Mouse (Mus musculus): ENCODE results near the gene Erbb2. TPM values are rescaled to one million over a fixed set of nuclear protein-coding genes. Genes with fewer than 3 reads are reported as not detected.
"Not testable (repeated sequence)": the region's sequence is repeated elsewhere in the genome, so short reads cannot be mapped to it uniquely, and the experiment has no call there.

The Erbb2 gene
- polyA plus RNA-seq, 1 experiment from 2014 or later = 48.3 TPM

GRCm38 (mm10) chr11:98382405-98382804 lies 29.9 kb upstream of the Erbb2 start:
- H3K27ac ChIP-seq (replicated peaks; ENCODE audit: low read depth, low read length); H3K4me2 ChIP-seq (ENCODE audit: low read depth, low read length); ATAC-seq (ENCODE audit: low read depth); H3K9ac ChIP-seq (ENCODE audit: low read depth, low read length); H3K4me3 ChIP-seq (ENCODE audit: low read depth, low read length); H3K4me1 ChIP-seq (ENCODE audit: control insufficient read depth, insufficient read depth, low read length); H3K9me3 ChIP-seq (ENCODE audit: control insufficient read depth, low read length); DNase-seq (ENCODE audit: low spot score): not testable (repeated sequence)
- Histone ChIP-seq H3K36me3 (ENCODE audit: control insufficient read depth, insufficient read depth, low read length) (peaks cover 37% of the 10 kb centered on the region), H3K27me3 (replicated peaks; ENCODE audit: control insufficient read depth, insufficient read depth, low read length) (peaks cover 30% of the 10 kb centered on the region)
- 38% methylated on average over 2 of the region's 2 CpGs for WGBS

- no peak for DNase-seq (ENCODE audit: low spot score)
Observed at GRCm38 (mm10) chr11:98383261-98384030, 28.8 kb upstream of the Erbb2 start, which contains the start of gene Tcap. Tcap (plus strand) TSS chr11:98383811.

GRCm38 (mm10) chr11:98384216-98384615 lies 28.1 kb upstream of the Erbb2 start:
- peaks cover 45% of the 10 kb centered on the region for H3K27me3 ChIP-seq (replicated peaks; ENCODE audit: control insufficient read depth, insufficient read depth, low read length)
- no peak overlapping the region for H3K27ac ChIP-seq (replicated peaks; ENCODE audit: low read depth, low read length)
- DNase-seq (ENCODE audit: low spot score) (no peak), ATAC-seq (ENCODE audit: low read depth) (no peak)
- H3K9me3 ChIP-seq (ENCODE audit: control insufficient read depth, low read length) = no peaks in the 10 kb centered on the region
- H3K9ac ChIP-seq (ENCODE audit: low read depth, low read length) = no peak overlapping the region
- H3K4me1 ChIP-seq (ENCODE audit: control insufficient read depth, insufficient read depth, low read length) = no peaks in the 10 kb centered on the region
- 66% methylated on average over 17 of the region's 20 CpGs for WGBS
- no peak overlapping the region for H3K4me3 ChIP-seq (ENCODE audit: low read depth, low read length)
- peaks cover 19% of the 10 kb centered on the region for H3K36me3 ChIP-seq (ENCODE audit: control insufficient read depth, insufficient read depth, low read length)
- no peak overlapping the region for H3K4me2 ChIP-seq (ENCODE audit: low read depth, low read length)

More at GRCm38 (mm10) chr11:98383261-98384030, 28.8 kb upstream of the Erbb2 start, which contains the start of gene Tcap:
- Histone ChIP-seq H3K4me2 (ENCODE audit: low read depth, low read length) (no peak within 1 kb of the TSS), H3K36me3 (ENCODE audit: control insufficient read depth, insufficient read depth, low read length) (peaks cover 26% of the 10 kb centered on the region), H3K4me1 (ENCODE audit: control insufficient read depth, insufficient read depth, low read length) (no peaks in the 10 kb centered on the region), H3K27ac (replicated peaks; ENCODE audit: low read depth, low read length) (no peak within 1 kb of the TSS), H3K27me3 (replicated peaks; ENCODE audit: control insufficient read depth, insufficient read depth, low read length) (peaks cover 40% of the 10 kb centered on the region), H3K9me3 (ENCODE audit: control insufficient read depth, low read length) (no peaks in the 10 kb centered on the region), H3K4me3 (ENCODE audit: low read depth, low read length) (no peak within 1 kb of the TSS), H3K9ac (ENCODE audit: low read depth, low read length) (no peak within 1 kb of the TSS)
- 50% methylated on average over 14 of the region's 14 CpGs for WGBS
- ATAC-seq (ENCODE audit: low read depth) = no peak

GRCm38 (mm10) chr11:98384721-98385637 lies 27.3 kb upstream of the Erbb2 start:
- WGBS = 66% methylated on average over 8 of the region's 8 CpGs
- Histone ChIP-seq H3K27ac (replicated peaks; ENCODE audit: low read depth, low read length) (no peak overlapping the region), H3K4me1 (ENCODE audit: control insufficient read depth, insufficient read depth, low read length) (no peaks in the 10 kb centered on the region), H3K27me3 (replicated peaks; ENCODE audit: control insufficient read depth, insufficient read depth, low read length) (peaks cover 45% of the 10 kb centered on the region), H3K4me2 (ENCODE audit: low read depth, low read length) (no peak overlapping the region), H3K4me3 (ENCODE audit: low read depth, low read length) (no peak overlapping the region), H3K9me3 (ENCODE audit: control insufficient read depth, low read length) (no peaks in the 10 kb centered on the region), H3K36me3 (ENCODE audit: control insufficient read depth, insufficient read depth, low read length) (peaks cover 11% of the 10 kb centered on the region), H3K9ac (ENCODE audit: low read depth, low read length) (no peak overlapping the region)
- DNase-seq (ENCODE audit: low spot score) = no peak
- no peak for ATAC-seq (ENCODE audit: low read depth)

- no peak for DNase-seq (ENCODE audit: low spot score)
- WGBS = 62% methylated on average over 21 of the region's 25 CpGs
- peaks cover 49% of the 10 kb centered on the region for H3K27me3 ChIP-seq (replicated peaks; ENCODE audit: control insufficient read depth, insufficient read depth, low read length)
Observed at GRCm38 (mm10) chr11:98385638-98386585, 26.4 kb upstream of the Erbb2 start, which contains the start of gene Pnmt. Pnmt (plus strand) TSS chr11:98386450.

DNA sequence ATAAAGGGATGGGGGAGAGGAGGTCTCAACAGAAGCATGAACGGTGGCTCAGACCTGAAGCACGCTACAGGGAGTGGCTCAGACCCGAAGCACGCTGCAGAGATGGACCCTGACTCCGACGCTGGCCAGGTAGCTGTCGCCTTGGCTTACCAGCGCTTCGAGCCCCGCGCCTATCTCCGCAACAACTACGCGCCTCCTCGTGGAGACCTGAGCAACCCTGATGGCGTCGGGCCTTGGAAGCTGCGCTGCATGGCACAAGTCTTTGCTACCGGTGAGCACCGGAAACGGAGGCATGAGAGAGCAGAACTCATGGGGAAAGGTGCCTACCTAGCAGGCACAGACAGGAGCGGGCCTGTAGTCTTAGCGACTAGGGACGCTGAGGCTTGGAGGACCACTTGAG lies 25.7 kb upstream of the Erbb2 start:
- Histone ChIP-seq H3K27me3 (replicated peaks; ENCODE audit: control insufficient read depth, insufficient read depth, low read length) (peaks cover 50% of the 10 kb centered on the region), H3K9ac (ENCODE audit: low read depth, low read length) (peak overlapping the region; percentile 37; the same call in 1 of the 2 replicates), H3K4me3 (ENCODE audit: low read depth, low read length) (peak overlapping the region; percentile 1; the same call in 1 of the 2 replicates)

More at GRCm38 (mm10) chr11:98385638-98386585, 26.4 kb upstream of the Erbb2 start, which contains the start of gene Pnmt:
- no peaks in the 10 kb centered on the region for H3K4me1 ChIP-seq (ENCODE audit: control insufficient read depth, insufficient read depth, low read length)
- no peak within 1 kb of the TSS for H3K27ac ChIP-seq (replicated peaks; ENCODE audit: low read depth, low read length)
- no peak for ATAC-seq (ENCODE audit: low read depth)
- peak within 1 kb of the TSS; percentile 37; the same call in 1 of the 2 replicates for H3K9ac ChIP-seq (ENCODE audit: low read depth, low read length)
- H3K4me3 ChIP-seq (ENCODE audit: low read depth, low read length) = peak within 1 kb of the TSS; percentile 1; the same call in 1 of the 2 replicates
- no peaks in the 10 kb centered on the region for H3K9me3 ChIP-seq (ENCODE audit: control insufficient read depth, low read length)
- H3K4me2 ChIP-seq (ENCODE audit: low read depth, low read length) = 0 out of 2 replicates have a peak within 1 kb of the TSS, but pooled peaks have one; percentile 10
- H3K36me3 ChIP-seq (ENCODE audit: control insufficient read depth, insufficient read depth, low read length) = peaks cover 2% of the 10 kb centered on the region; the same call in 1 of the 2 replicates

DNA sequence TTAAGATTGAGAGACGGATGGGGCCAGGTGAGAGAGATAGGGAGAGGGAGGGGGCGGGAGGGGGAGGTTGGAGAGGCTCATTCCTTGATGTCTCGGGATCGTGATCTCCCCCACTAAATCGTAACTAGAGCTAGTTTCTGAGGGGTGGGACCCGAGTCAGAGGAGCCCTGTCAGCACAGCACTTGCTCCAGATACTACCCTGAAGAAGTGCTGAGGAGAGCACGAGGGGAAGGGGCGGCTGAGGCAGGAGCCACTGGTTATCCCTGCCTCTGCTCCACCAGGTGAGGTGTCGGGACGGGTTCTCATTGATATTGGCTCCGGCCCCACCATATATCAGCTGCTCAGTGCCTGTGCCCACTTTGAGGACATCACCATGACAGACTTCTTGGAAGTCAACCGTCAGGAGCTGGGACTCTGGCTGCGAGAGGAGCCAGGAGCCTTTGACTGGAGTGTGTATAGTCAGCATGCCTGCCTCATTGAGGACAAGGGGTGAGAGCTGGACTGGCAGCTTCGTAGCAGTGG lies 25.2 kb upstream of the Erbb2 start:
- H3K27me3 ChIP-seq (replicated peaks; ENCODE audit: control insufficient read depth, insufficient read depth, low read length) = peaks cover 50% of the 10 kb centered on the region
- H3K36me3 ChIP-seq (ENCODE audit: control insufficient read depth, insufficient read depth, low read length) = no peaks in the 10 kb centered on the region
- DNase-seq (ENCODE audit: low spot score) (no peak), ATAC-seq (ENCODE audit: low read depth) (no peak)
- no peak overlapping the region for H3K9ac ChIP-seq (ENCODE audit: low read depth, low read length)
- H3K4me1 ChIP-seq (ENCODE audit: control insufficient read depth, insufficient read depth, low read length) = no peaks in the 10 kb centered on the region
- no peak overlapping the region for H3K27ac ChIP-seq (replicated peaks; ENCODE audit: low read depth, low read length)
- no peaks in the 10 kb centered on the region for H3K9me3 ChIP-seq (ENCODE audit: control insufficient read depth, low read length)
- H3K4me3 ChIP-seq (ENCODE audit: low read depth, low read length) = no peak overlapping the region
- H3K4me2 ChIP-seq (ENCODE audit: low read depth, low read length) = 0 out of 2 replicates have a peak overlapping the region, but pooled peaks have one; percentile 10
- WGBS = 53% methylated on average over 14 of the region's 14 CpGs

More for the DNA sequence above, 25.7 kb upstream of the Erbb2 start:
- Histone ChIP-seq H3K4me2 (ENCODE audit: low read depth, low read length) (0 out of 2 replicates have a peak overlapping the region, but pooled peaks have one; percentile 10), H3K36me3 (ENCODE audit: control insufficient read depth, insufficient read depth, low read length) (no peaks in the 10 kb centered on the region), H3K27ac (replicated peaks; ENCODE audit: low read depth, low read length) (no peak overlapping the region), H3K9me3 (ENCODE audit: control insufficient read depth, low read length) (no peaks in the 10 kb centered on the region), H3K4me1 (ENCODE audit: control insufficient read depth, insufficient read depth, low read length) (no peaks in the 10 kb centered on the region)
- DNase-seq (ENCODE audit: low spot score) (no peak), ATAC-seq (ENCODE audit: low read depth) (no peak)
- 17% methylated on average over 24 of the region's 24 CpGs for WGBS
